Mouse (Mus musculus): ENCODE measurements around the gene Tomm40l. TPM values are rescaled to one million over a fixed set of nuclear protein-coding genes. Genes with fewer than 3 reads are reported as not detected.

Tomm40l gene
- total RNA-seq, 2 experiments from 2014 or later, result 66.3 to 75.2 TPM

Other genes starting within 250 kb of the Tomm40l start
- 1 to 10 TPM; 3.6 to 3.8 TPM for gene Fcgr2b, start 246.0 kb downstream of the Tomm40l start, total RNA-seq (2021)
- gene Fcgr4, start 203.6 kb downstream of the Tomm40l start, total RNA-seq (2021), result not detected
- gene Fcgr3, start 157.6 kb downstream of the Tomm40l start, total RNA-seq (2021), result 10 to 100 TPM; 10.2 to 11.6 TPM
- gene Cfap126, start 108.6 kb downstream of the Tomm40l start, total RNA-seq (2021), result 1 to 10 TPM; 1.8 to 3.9 TPM
- gene Sdhc, start 71.9 kb downstream of the Tomm40l start, total RNA-seq (2021), result 100 to 1,000 TPM; 196 to 214 TPM
- gene Mpz, start 71.8 kb downstream of the Tomm40l start, total RNA-seq (2021), result not detected
- 10 to 100 TPM; 43.1 to 44.4 TPM for gene Pcp4l1, start 26.2 kb downstream of the Tomm40l start, total RNA-seq (2021)
- under 1 TPM in 1 of 2 experiments, not detected in 1; 0.12 TPM for gene Nr1i3, start 8.5 kb downstream of the Tomm40l start, total RNA-seq (2021)
- 1 to 10 TPM; 1.3 to 3.2 TPM for gene Apoa2, start 2.5 kb upstream of the Tomm40l start, total RNA-seq (2021)
- 10 to 100 TPM; 14.4 to 14.6 TPM for gene Fcer1g, start 11.9 kb upstream of the Tomm40l start, total RNA-seq (2021)
- 10 to 100 TPM; 31.5 to 34.6 TPM for gene Adamts4, start 27.9 kb upstream of the Tomm40l start, total RNA-seq (2021)
- 100 to 1,000 TPM; 274 to 282 TPM for gene Ndufs2, start 28.9 kb upstream of the Tomm40l start, total RNA-seq (2021)
- 10 to 100 TPM; 54.8 to 62.8 TPM for gene B4galt3, start 47.8 kb upstream of the Tomm40l start, total RNA-seq (2021)
- 10 to 100 TPM; 24.2 to 25.2 TPM for gene Ppox, start 58.7 kb upstream of the Tomm40l start, total RNA-seq (2021)
- 10 to 100 TPM; 49.2 to 53.6 TPM for gene Usp21, start 65.5 kb upstream of the Tomm40l start, total RNA-seq (2021)
- gene Ufc1, start 72.5 kb upstream of the Tomm40l start, total RNA-seq (2021), result 100 to 1,000 TPM; 112 TPM
- gene Dedd, start 106.6 kb upstream of the Tomm40l start, total RNA-seq (2021), result 10 to 100 TPM; 32.4 to 32.7 TPM
- 10 to 100 TPM; 40.5 to 41.4 TPM for gene Nit1, start 123.1 kb upstream of the Tomm40l start, total RNA-seq (2021)
- 100 to 1,000 TPM; 123 to 135 TPM for gene Pfdn2, start 123.2 kb upstream of the Tomm40l start, total RNA-seq (2021)
- 1 to 10 TPM; 6.8 to 7.4 TPM for gene Klhdc9, start 138.3 kb upstream of the Tomm40l start, total RNA-seq (2021)
- 1 to 10 TPM; 2.1 to 3.1 TPM for gene Nectin4, start 147.6 kb upstream of the Tomm40l start, total RNA-seq (2021)
- gene Arhgap30, start 166.4 kb upstream of the Tomm40l start, total RNA-seq (2021), result 1 to 10 TPM; 2.1 to 2.4 TPM
- gene Usf1, start 188.8 kb upstream of the Tomm40l start, total RNA-seq (2021), result 100 to 1,000 TPM; 129 to 135 TPM
- 1 to 10 TPM; 2.6 to 2.9 TPM for gene Tstd1, start 196.4 kb upstream of the Tomm40l start, total RNA-seq (2021)
- gene F11r, start 215.0 kb upstream of the Tomm40l start, total RNA-seq (2021), result 1 to 10 TPM; 6.9 to 7.7 TPM